Mouse (Mus musculus): ENCODE data around the gene Tbcd.

DNA sequence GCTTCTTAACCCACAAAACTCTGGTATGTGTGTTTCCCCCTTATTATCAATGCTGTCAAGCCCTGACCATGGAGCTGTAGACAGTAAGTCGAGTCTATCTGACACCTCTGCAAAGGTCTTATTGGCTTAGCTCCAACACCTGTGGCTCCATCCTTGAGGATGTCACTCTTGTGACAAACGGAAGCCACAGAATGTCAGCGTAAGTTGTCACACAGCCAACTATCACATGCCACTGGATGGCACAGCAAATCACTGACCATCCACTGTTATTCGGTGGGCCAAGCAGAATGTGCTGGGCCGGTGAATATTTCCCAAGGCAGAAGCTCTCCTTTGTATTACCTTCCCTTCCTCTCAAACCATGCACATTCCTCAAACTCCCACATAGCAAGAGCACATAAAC, 196.4 kb downstream of the Tbcd start:
- TF ChIP-seq CTCF (conservative IDR thresholded peaks at IDR 0.05; ENCODE audit: low read length) (no peak), NANOG (IDR thresholded peaks at IDR 0.05; ENCODE audit: borderline replicate concordance, low read length) (no peak)
